Mouse (Mus musculus) myocyte (in vitro differentiated cells): ENCODE data around the gene Dnajb6.

Source experiments
- MYOD1 ChIP-seq, 3 experiments: IDR thresholded peaks; one replicate each; pipeline ENCODE4 v1.6.1; 2011; ENCODE audit warnings: control low read depth in 2 of 3, low read depth in 2 of 3, mild to moderate bottlenecking in 2 of 3, moderate library complexity in 1 of 3; ENCODE audit not compliant: insufficient read length in 2 of 3, control insufficient read depth in 1 of 3
- POLR2A ChIP-seq: IDR thresholded peaks from one replicate; pipeline ENCODE4 v1.6.1; 2011; ENCODE audit warnings: low read depth, mild to moderate bottlenecking, control low read depth, moderate library complexity; ENCODE audit not compliant: insufficient read length
- TCF12 ChIP-seq: IDR thresholded peaks from one replicate; pipeline ENCODE4 v1.6.1; 2011; ENCODE audit warnings: mild to moderate bottlenecking, control low read depth; ENCODE audit not compliant: poor library complexity, insufficient read depth, severe bottlenecking

DNA sequence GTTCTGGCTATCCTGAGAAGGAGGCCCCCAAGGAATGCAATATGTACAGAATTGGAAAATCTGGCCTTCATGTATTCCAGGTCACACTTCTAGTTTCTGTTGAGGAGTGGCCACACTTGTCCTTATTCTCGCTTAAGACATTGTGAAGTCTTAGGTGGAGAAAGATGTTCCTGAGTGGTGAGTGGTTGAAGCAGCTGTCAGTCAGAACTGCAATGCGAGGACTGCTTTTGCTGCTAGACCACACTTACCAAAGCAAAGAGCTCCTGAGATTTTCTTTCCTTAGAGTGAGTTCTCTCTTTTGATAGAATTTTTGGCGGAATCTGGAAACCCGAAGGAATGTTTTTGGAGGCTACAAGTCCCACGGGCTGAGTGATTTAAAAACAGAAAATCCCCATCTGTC lies 112.0 kb downstream of the Dnajb6 start:
- TF ChIP-seq POLR2A (no peak), TCF12 (no peak), MYOD1 (IDR thresholded peaks at IDR 0.05; ENCODE audit: control insufficient read depth in 1 of 3, insufficient read length in 2 of 3, low read depth in 2 of 3) (no peak)
